Mouse (Mus musculus) layer of hippocampus, adult 9-11 months (tissue): ENCODE results near the gene Tex21.
"Not testable (repeated sequence)": the region's sequence is repeated elsewhere in the genome, so short reads cannot be mapped to it uniquely, and the experiment has no call there.

Source experiments
- DNase-seq: peaks from one replicate; pipeline ENCODE4 v3.0.0; 2022

Tex21 gene

GRCm38 (mm10) chr12:76194526-76194925 is 52.0 kb downstream of the Tex21 start:
- DNase-seq = no peak

GRCm38 (mm10) chr12:76190940-76191339 is 55.6 kb downstream of the Tex21 start:
- no peak for DNase-seq

GRCm38 (mm10) chr12:76187849-76188248 is 58.7 kb downstream of the Tex21 start:
- DNase-seq = no peak

- no peak for DNase-seq
Observed at GRCm38 (mm10) chr12:76186473-76186872, 60.1 kb downstream of the Tex21 start.

- no peak for DNase-seq
Observed at GRCm38 (mm10) chr12:76185167-76185816, 61.3 kb downstream of the Tex21 start.

- DNase-seq = no peak
Observed at GRCm38 (mm10) chr12:76184271-76184670, 62.3 kb downstream of the Tex21 start.

GRCm38 (mm10) chr12:76182831-76183230 is 63.7 kb downstream of the Tex21 start:
- no peak for DNase-seq

- DNase-seq = no peak
Observed at GRCm38 (mm10) chr12:76181471-76181870, 65.1 kb downstream of the Tex21 start.

GRCm38 (mm10) chr12:76180442-76180841 is 66.1 kb downstream of the Tex21 start:
- no peak for DNase-seq

- no peak for DNase-seq
Observed at GRCm38 (mm10) chr12:76179527-76179926, 67.0 kb downstream of the Tex21 start.

- DNase-seq = no peak
Observed at GRCm38 (mm10) chr12:76179051-76179450, 67.5 kb downstream of the Tex21 start.

GRCm38 (mm10) chr12:76177864-76178518 is 68.6 kb downstream of the Tex21 start:
- no peak for DNase-seq

- no peak for DNase-seq
Observed at GRCm38 (mm10) chr12:76177000-76177863, 69.3 kb downstream of the Tex21 start, which contains the start of gene Esr2. Gene Esr2 (minus strand): TSS chr12:76177259.

- DNase-seq = no peak
Observed at GRCm38 (mm10) chr12:76165641-76166040, 80.9 kb downstream of the Tex21 start.

- not testable (repeated sequence) for DNase-seq
Observed at GRCm38 (mm10) chr12:76152389-76152788, 94.2 kb downstream of the Tex21 start.
